In the genomic region with DNA sequence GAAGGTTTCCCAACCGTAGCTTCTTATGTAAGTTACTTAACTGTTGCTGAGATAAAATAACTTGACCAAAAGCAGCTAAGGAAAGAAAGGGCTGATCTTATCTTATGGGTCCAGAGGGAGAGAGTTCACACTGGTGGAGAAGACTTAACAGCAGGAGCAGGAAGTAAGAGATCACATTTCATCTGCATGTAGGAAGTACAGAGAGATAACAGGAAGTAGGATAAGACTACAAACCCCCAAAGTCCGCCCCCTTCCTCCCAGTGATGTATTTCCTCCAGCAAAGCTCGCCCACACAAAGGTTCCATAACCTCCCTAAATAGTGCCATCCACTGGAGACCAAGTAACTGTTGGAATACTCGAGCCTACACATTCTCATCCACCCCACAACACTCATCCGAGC, we compare ENCODE assay signal across 20 mouse cellular contexts.
A peak's percentile ranks its signal among the peaks of the same experiment; 100 is the strongest.
DNase-seq lines count a peak whose midpoint lies in the region; ATAC-seq and TF ChIP-seq lines count a peak whose summit lies in the region.
"Had no signal": no experiment of that assay in that cellular context is flagged by ENCODE, and none has a peak within 500 bp of the region (broad histone marks: within the 10 kb centered on the region; RNA-seq: fewer than 3 reads in every experiment).

No protein-coding gene starts in this region.

- no peak overlapping the region for H3K4me2 ChIP-seq in lung, postnatal 0 days (replicated peaks; ENCODE audit: low read depth, low read length)
- H3K4me2 ChIP-seq: embryonic facial prominence, embryonic 13.5 days; forebrain, embryonic 15.5 days; heart, embryonic 12.5 days; hindbrain, embryonic 14.5 days had no signal

- TF ChIP-seq CTCF in lung, postnatal 0 days (IDR thresholded peaks at IDR 0.05) = no peak
- TF ChIP-seq CTCF in MEL (IDR thresholded peaks at IDR 0.05 in 2 of 3, conservative IDR thresholded peaks at IDR 0.05 in 1 of 3; ENCODE audit: control insufficient read depth in 1 of 3, insufficient read depth in 1 of 3, low read depth in 2 of 3, low read length in 3 of 3, poor library complexity in 1 of 3, severe bottlenecking in 1 of 3) = no peak

- H3K36me3 ChIP-seq in lung, postnatal 0 days (ENCODE audit: insufficient read depth, low read length) = no peaks in the 10 kb centered on the region
- peaks cover 0 to 4% of the 10 kb centered on the region in 2 experiments; a peak in 1 of 4 replicates for H3K36me3 ChIP-seq in MEL (ENCODE audit: control insufficient read depth in 1 of 2, insufficient read depth in 2 of 2, low read length in 2 of 2)
- H3K36me3 ChIP-seq: embryonic facial prominence, embryonic 13.5 days; forebrain, embryonic 15.5 days; heart, embryonic 12.5 days; hindbrain, embryonic 10.5 days had no signal

- DNase-seq in lung, postnatal 0 days (ENCODE audit: low spot score) = peak; percentile 6
- no peak for DNase-seq in lung, adult 18-20 months
- peak; percentile 16 for DNase-seq in 3T3-L1 (ENCODE audit: low read depth, low spot score)
- peak; percentile 51 for DNase-seq in MEL (ENCODE audit: low read depth, low spot score)
- no peak for DNase-seq in spleen, postnatal 10 days (ENCODE audit: low spot score in 2 of 2)
- no peak for DNase-seq in gastrocnemius, postnatal 14 days
- DNase-seq in frontal cortex, postnatal 25 days (ENCODE audit: low spot score in 2 of 2) = no peak
- DNase-seq: adrenal gland, postnatal 14 days; cerebellum, adult 11-12 months; cerebellum, adult 9-10 months; cerebellum, postnatal 25 days; gastrocnemius, postnatal 10 days had no signal

- TF ChIP-seq POLR2A in MEL (IDR thresholded peaks at IDR 0.05; ENCODE audit: control insufficient read depth in 1 of 2, insufficient read depth in 1 of 2, low read depth in 1 of 2, low read length in 2 of 2, poor library complexity in 1 of 2) = no peak

- no peaks in the 10 kb centered on the region for H3K79me2 ChIP-seq in MEL (ENCODE audit: control insufficient read depth, insufficient read depth, low read length, poor library complexity)

- H3K27ac ChIP-seq in lung, postnatal 0 days (ENCODE audit: low read length) = no peak overlapping the region
- no peak overlapping the region for H3K27ac ChIP-seq in MEL (ENCODE audit: control insufficient read depth, low read depth, low read length)
- H3K27ac ChIP-seq: embryonic facial prominence, embryonic 13.5 days; forebrain, embryonic 15.5 days; hindbrain, embryonic 10.5 days; hindbrain, embryonic 14.5 days had no signal

- no peaks in the 10 kb centered on the region for H3K27me3 ChIP-seq in lung, postnatal 0 days (replicated peaks; ENCODE audit: insufficient read depth, low read length)
- H3K27me3 ChIP-seq in MEL (ENCODE audit: control insufficient read depth in 1 of 2, insufficient read depth in 2 of 2, low read length in 2 of 2) = no peaks in the 10 kb centered on the region
- H3K27me3 ChIP-seq: embryonic facial prominence, embryonic 13.5 days; forebrain, embryonic 15.5 days; heart, embryonic 12.5 days had no signal

- H3K4me3 ChIP-seq in lung, postnatal 0 days (ENCODE audit: low read depth, low read length) = no peak overlapping the region
- no peak overlapping the region for H3K4me3 ChIP-seq in MEL (ENCODE audit: control insufficient read depth in 1 of 2, insufficient read depth in 1 of 2, low read depth in 2 of 2, low read length in 2 of 2)
- H3K4me3 ChIP-seq: embryonic facial prominence, embryonic 13.5 days; forebrain, embryonic 15.5 days; heart, embryonic 12.5 days; hindbrain, embryonic 10.5 days had no signal

- no peaks in the 10 kb centered on the region for H3K9me3 ChIP-seq in lung, postnatal 0 days (ENCODE audit: low read length)
- H3K9me3 ChIP-seq in MEL (replicated peaks; ENCODE audit: insufficient read depth, low read length) = no peaks in the 10 kb centered on the region
- H3K9me3 ChIP-seq: embryonic facial prominence, embryonic 13.5 days; forebrain, embryonic 15.5 days; heart, embryonic 12.5 days; hindbrain, embryonic 10.5 days had no signal

- no peak for TF ChIP-seq EP300 in lung, postnatal 0 days (IDR thresholded peaks at IDR 0.05)
- TF ChIP-seq EP300 in MEL (IDR thresholded peaks at IDR 0.05; ENCODE audit: low read depth in 1 of 2, low read length in 2 of 2) = 0 out of 4 replicates have a peak, but pooled peaks of 1 of the 2 experiments have one; percentile 35

- intact Hi-C loops in gastrocnemius, postnatal 14 days (cut with DNase I; ENCODE audit: low total_unique reads) = no loop called here

- H3K4me1 ChIP-seq in lung, postnatal 0 days (ENCODE audit: insufficient read depth, low read depth, low read length) = no peaks in the 10 kb centered on the region
- no peaks in the 10 kb centered on the region for H3K4me1 ChIP-seq in MEL (ENCODE audit: control insufficient read depth in 1 of 2, insufficient read depth in 2 of 2, low read length in 2 of 2)
- H3K4me1 ChIP-seq: embryonic facial prominence, embryonic 13.5 days; forebrain, embryonic 15.5 days; heart, embryonic 12.5 days had no signal

- H3K9ac ChIP-seq in lung, postnatal 0 days (replicated peaks; ENCODE audit: low read depth) = no peak overlapping the region
- H3K9ac ChIP-seq in MEL (ENCODE audit: control insufficient read depth, low read depth, low read length, poor library complexity, severe bottlenecking) = no peak overlapping the region
- H3K9ac ChIP-seq: embryonic facial prominence, embryonic 13.5 days; forebrain, embryonic 15.5 days; heart, embryonic 12.5 days; hindbrain, embryonic 14.5 days had no signal

- WGBS in lung, postnatal 0 days = 66% methylated on average over 5 of the region's 5 CpGs

- ATAC-seq in lung, postnatal 0 days = no peak
- peak; percentile 35; the same call in 1 of the 2 replicates for ATAC-seq in megakaryocyte, adult 5-6 weeks (ENCODE audit: poor library complexity, severe bottlenecking)
- ATAC-seq: activated CD4-positive, CD25-positive, alpha-beta regulatory T cell, adult 4 months; forebrain, embryonic 15.5 days; Patski had no signal

- no peak for TF ChIP-seq RAD21 in MEL (IDR thresholded peaks at IDR 0.05; ENCODE audit: low read depth, low read length)

TF ChIP-seq in MEL, 35 proteins besides CTCF, POLR2A, EP300 and RAD21:
- TF ChIP-seq GATA1 (IDR thresholded peaks at IDR 0.05; ENCODE audit: low read depth, low read length) = peak; percentile 52
- TF ChIP-seq ELF1 (IDR thresholded peaks at IDR 0.05; ENCODE audit: low read depth, low read length) = peak; percentile 41; the same call in 1 of the 2 replicates
- no peak for TF ChIP-seq SIN3A (IDR thresholded peaks at IDR 0.05; ENCODE audit: low read length)

Comparison
In these comparisons a context has a peak if more than half of its experiments do, and no peak if none do; other contexts are left out.
1. DNase-seq: peak in lung, postnatal 0 days (single experiment), 3T3-L1 (single experiment) and MEL (single experiment); none in lung, adult 18-20 months (0 of 2), spleen, postnatal 10 days (0 of 2), gastrocnemius, postnatal 14 days (single experiment) and frontal cortex, postnatal 25 days (0 of 2).